Mouse (Mus musculus) megakaryocyte, embryonic 14.5 days (primary cell): ENCODE results near the gene 9330159F19Rik.

Source experiments
- FLI1 ChIP-seq: IDR thresholded peaks from 2 replicates; pipeline ENCODE4 v1.6.1; 2012; ENCODE audit warnings: low read length, inconsistent platforms, mixed read lengths
- GATA1 ChIP-seq: IDR thresholded peaks from 3 replicates; pipeline ENCODE4 v1.6.1; 2012; ENCODE audit warnings: mixed read lengths, low read length, inconsistent platforms, borderline replicate concordance

- TF ChIP-seq GATA1 (no peak), FLI1 (no peak)
Observed at GRCm38 (mm10) chr10:29193769-29194168, 17.6 kb upstream of the 9330159F19Rik start.
